Mouse (Mus musculus) midbrain, embryonic 12.5 days (tissue): ENCODE data around the gene Tbc1d25. TPM values are rescaled to one million over a fixed set of nuclear protein-coding genes. Genes with fewer than 3 reads are reported as not detected.
A peak's percentile ranks its signal among the peaks of the same experiment; 100 is the strongest.

ENCODE experiments used
- ATAC-seq: fragments of 200-750 bp; cut with Nextera tagmentation; 2 replicates; pipeline ENCODE4 v1.8.0; 2017; ENCODE audit warnings: low read depth, moderate TSS enrichment, moderate library complexity; ENCODE audit not compliant: low FRiP score
- H3K27ac ChIP-seq: fragments of 300-500 bp; sonication (generic); replicated peaks from 2 replicates; pipeline ENCODE4 v1.5.1; 2016; ENCODE audit warnings: mild to moderate bottlenecking
- H3K27me3 ChIP-seq: fragments of 300-500 bp; sonication (generic); 2 replicates; pipeline ENCODE4 v1.6.1; 2016; ENCODE audit warnings: mild to moderate bottlenecking
- H3K36me3 ChIP-seq: fragments of 300-500 bp; sonication (generic); 2 replicates; pipeline ENCODE4 v1.6.1; 2016
- H3K4me1 ChIP-seq: fragments of 300-500 bp; sonication (generic); 2 replicates; pipeline ENCODE4 v1.6.1; 2016
- H3K4me2 ChIP-seq: fragments of 300-500 bp; sonication (generic); replicated peaks from 2 replicates; pipeline ENCODE4 v1.6.1; 2016; ENCODE audit warnings: mild to moderate bottlenecking, moderate library complexity
- H3K4me3 ChIP-seq: fragments of 300-500 bp; sonication (generic); 2 replicates; pipeline ENCODE4 v1.5.1; 2016; ENCODE audit warnings: mild to moderate bottlenecking
- H3K9ac ChIP-seq: fragments of 300-500 bp; sonication (generic); replicated peaks from 2 replicates; pipeline ENCODE4 v1.6.1; 2016; ENCODE audit warnings: mild to moderate bottlenecking, moderate library complexity
- H3K9me3 ChIP-seq: fragments of 300-500 bp; sonication (generic); 2 replicates; pipeline ENCODE4 v1.6.1; 2016; ENCODE audit warnings: mild to moderate bottlenecking
- WGBS: fragments of 180-500 bp; shearing (Covaris S2); methylation state at CpG from one replicate; pipeline ENCODE4 v1.1.7; 2016; 5-methylcytosine and 5-hydroxymethylcytosine counted together
- polyA plus RNA-seq: library from polyadenylated mRNA; unstranded; fragments of >200 nt; fragmentation: Nextera tagmentation; extraction: Ambion mirVana; gene quantifications from 2 replicates; pipeline ENCODE4 v1.2.1, GENCODE M21; 2016

The Tbc1d25 gene
- polyA plus RNA-seq, 1 experiment from 2014 or later: 12.7 TPM

DNA sequence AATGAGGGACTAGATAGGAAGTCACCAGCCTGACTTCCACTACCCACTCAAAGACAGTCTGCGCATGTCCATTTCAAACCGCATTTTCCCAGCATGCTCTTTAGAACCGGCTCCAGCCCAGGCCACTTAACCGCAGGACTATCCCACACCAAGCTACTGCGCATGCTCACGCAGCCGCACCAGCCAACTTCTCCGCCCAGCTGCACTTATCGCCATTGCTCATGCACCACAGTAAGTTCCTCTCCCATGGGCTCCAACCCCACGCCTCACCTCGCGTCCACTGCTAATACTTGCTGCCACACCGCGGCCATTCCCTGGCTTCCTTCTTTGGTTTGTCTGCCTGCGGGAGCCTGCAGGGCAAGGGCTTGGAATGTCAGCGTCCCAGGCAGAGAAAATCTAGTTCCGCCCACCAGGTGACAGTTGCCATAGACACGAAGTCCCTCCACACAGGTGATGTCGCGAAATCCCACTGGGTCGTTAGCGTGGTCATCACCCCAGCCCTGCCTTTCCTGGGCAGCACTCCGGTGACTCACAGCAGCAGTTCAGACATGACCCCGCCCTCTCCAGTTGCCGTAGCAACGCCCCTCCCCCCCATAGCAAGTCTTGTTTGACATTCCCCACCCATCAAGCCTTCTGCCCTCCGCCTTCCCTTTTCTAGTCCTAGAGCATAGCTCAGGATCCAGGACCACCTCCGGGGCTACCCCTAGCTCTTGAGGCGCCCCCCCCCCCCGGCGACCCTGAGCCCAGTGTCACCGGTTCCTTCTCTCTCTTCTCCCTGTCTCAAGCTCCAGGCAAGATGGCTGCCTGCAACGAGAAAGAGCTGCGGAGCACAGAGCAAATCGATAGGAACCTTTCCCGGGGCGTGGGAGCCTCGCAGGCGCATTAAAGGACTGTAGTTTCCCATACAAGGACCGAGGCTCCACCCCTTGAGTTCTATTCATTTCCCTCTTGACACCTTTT, 43.7 kb downstream of the Tbc1d25 start, which contains the start of gene Wdr13:
Gene Wdr13 (minus strand): TSS at position 876 of the 960 bp plus-strand sequence.
- peak; percentile 88 for ATAC-seq
- H3K9ac ChIP-seq: peak within 1 kb of the TSS; percentile 34
- H3K4me3 ChIP-seq: peak within 1 kb of the TSS; percentile 55
- H3K36me3 ChIP-seq: peaks cover 17% of the 10 kb centered on the region
- no peaks in the 10 kb centered on the region for H3K9me3 ChIP-seq
- 0 out of 2 replicates have a peak, but pooled peaks cover 3% of the 10 kb centered on the region for H3K4me1 ChIP-seq
- no peaks in the 10 kb centered on the region for H3K27me3 ChIP-seq
- 24% methylated on average over 38 of the region's 40 CpGs for WGBS
- peak within 1 kb of the TSS; percentile 54 for H3K4me2 ChIP-seq
- peak within 1 kb of the TSS; percentile 94 for H3K27ac ChIP-seq

DNA sequence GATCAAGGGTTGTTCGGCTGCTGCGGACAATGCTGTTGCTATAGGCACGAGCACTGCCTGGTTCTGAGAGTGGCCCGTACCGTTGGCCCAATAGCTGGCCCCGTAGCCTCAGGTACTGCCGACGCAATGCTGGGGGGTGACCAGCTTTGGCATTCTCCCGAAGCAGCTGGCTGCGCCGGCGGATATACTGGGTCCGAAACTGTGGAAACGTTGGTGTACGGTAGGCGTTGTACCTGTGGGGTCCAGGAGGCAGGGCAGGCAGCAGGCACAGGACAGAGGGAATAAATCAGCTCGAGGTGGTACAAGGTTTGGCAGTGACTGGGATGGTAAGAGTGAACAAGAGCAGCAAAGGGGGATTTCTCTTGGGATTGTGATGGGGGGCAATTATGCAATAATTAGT, 44.6 kb downstream of the Tbc1d25 start:
- H3K27ac ChIP-seq: no peak overlapping the region
- WGBS: 93% methylated on average over 17 of the region's 17 CpGs

DNA sequence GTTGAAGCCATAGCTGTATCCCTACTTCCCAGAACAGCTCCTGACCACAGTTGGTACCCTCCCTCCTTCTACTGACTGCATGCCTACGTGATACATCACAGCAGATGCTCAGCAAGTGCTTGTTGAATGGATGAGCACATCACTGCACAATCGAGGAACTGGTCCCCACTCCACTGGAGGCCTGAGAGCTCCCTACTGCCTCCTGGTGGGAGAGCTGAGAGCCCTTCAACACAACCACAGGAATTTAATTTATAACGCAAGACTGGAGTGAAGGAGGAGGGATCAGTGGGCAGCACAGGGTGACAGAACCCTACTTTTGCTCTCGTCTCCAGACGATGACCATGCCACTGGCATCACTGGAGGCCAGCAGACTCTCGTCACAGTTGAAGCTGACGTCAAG, 50.7 kb downstream of the Tbc1d25 start:
- 86% methylated on average over 7 of the region's 7 CpGs for WGBS
- no peaks in the 10 kb centered on the region for H3K4me1 ChIP-seq
- no peaks in the 10 kb centered on the region for H3K9me3 ChIP-seq
- no peak overlapping the region for H3K27ac ChIP-seq
- no peak overlapping the region for H3K9ac ChIP-seq
- no peak overlapping the region for H3K4me2 ChIP-seq
- no peak overlapping the region for H3K4me3 ChIP-seq
- no peak for ATAC-seq
- H3K36me3 ChIP-seq: peaks cover 30% of the 10 kb centered on the region
- no peaks in the 10 kb centered on the region for H3K27me3 ChIP-seq

More for the DNA sequence above, 44.6 kb downstream of the Tbc1d25 start:
- peak overlapping the region; percentile 55 for H3K4me3 ChIP-seq
- H3K4me1 ChIP-seq: 0 out of 2 replicates have a peak, but pooled peaks cover 3% of the 10 kb centered on the region
- peak; percentile 25 for ATAC-seq
- no peak overlapping the region for H3K9ac ChIP-seq
- no peaks in the 10 kb centered on the region for H3K9me3 ChIP-seq
- peaks cover 20% of the 10 kb centered on the region for H3K36me3 ChIP-seq
- H3K4me2 ChIP-seq: peak overlapping the region; percentile 54
- no peaks in the 10 kb centered on the region for H3K27me3 ChIP-seq

DNA sequence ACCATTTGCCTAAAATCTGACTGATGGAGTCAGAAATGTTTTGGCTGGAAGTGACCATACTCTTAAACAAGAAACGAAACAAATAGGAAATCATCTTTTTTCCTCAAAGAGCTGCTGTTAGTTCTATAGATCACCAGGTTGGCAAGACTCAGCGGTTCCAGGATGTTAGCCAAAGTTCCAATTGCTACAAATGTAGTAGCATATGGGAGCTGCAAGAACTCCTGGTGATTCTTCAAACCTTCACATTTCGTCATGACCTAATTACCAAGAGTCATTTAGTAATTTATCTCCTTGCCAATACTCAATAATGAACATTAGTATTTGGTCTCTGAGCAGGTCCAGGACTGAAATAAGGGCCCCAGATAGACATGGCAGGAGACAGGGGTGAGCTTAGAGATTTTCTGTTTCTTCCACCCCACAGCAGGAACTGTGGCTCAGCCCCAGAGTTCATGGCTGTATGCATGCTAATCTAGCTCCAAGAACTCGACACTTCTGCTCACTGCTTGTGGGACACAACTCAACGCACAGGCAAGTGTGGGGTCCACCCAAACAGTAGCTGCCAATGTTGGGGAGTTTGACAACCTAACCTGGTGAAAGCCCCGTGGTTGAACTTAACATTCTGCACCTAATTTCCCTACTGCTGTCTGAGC, 52.0 kb downstream of the Tbc1d25 start:
- Histone ChIP-seq H3K4me2 (no peak overlapping the region), H3K9me3 (no peaks in the 10 kb centered on the region), H3K27ac (no peak overlapping the region), H3K36me3 (peaks cover 29% of the 10 kb centered on the region), H3K27me3 (no peaks in the 10 kb centered on the region), H3K9ac (no peak overlapping the region), H3K4me3 (no peak overlapping the region), H3K4me1 (no peaks in the 10 kb centered on the region)
- ATAC-seq: no peak
- 87% methylated on average over 6 of the region's 6 CpGs for WGBS

DNA sequence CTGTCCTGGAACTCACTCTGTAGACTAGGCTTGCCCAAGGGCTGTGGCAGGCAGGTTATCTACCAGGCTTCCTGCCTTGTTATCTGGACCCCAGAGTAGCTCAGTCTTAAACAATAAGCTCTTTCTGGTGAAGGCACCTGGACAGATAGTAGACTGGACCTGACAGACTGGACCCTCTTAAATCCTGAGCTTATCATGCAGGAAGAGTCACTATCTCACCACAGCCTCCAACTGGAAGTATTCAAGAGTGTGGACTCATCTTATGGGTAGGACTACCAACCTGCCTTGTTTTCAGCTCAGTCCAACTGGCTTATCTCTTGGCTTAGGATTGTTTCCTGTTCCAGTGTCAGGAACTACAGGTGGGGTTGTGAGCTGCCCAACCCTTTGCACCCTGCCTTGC, 58.7 kb downstream of the Tbc1d25 start:
- 0 out of 2 replicates have a peak, but pooled peaks cover 6% of the 10 kb centered on the region for H3K36me3 ChIP-seq
- no peak overlapping the region for H3K4me2 ChIP-seq
- H3K4me3 ChIP-seq: no peak overlapping the region
- H3K27ac ChIP-seq: no peak overlapping the region
- no peaks in the 10 kb centered on the region for H3K27me3 ChIP-seq
- H3K9me3 ChIP-seq: no peaks in the 10 kb centered on the region
- H3K4me1 ChIP-seq: no peaks in the 10 kb centered on the region
- no peak overlapping the region for H3K9ac ChIP-seq
- no peak for ATAC-seq

DNA sequence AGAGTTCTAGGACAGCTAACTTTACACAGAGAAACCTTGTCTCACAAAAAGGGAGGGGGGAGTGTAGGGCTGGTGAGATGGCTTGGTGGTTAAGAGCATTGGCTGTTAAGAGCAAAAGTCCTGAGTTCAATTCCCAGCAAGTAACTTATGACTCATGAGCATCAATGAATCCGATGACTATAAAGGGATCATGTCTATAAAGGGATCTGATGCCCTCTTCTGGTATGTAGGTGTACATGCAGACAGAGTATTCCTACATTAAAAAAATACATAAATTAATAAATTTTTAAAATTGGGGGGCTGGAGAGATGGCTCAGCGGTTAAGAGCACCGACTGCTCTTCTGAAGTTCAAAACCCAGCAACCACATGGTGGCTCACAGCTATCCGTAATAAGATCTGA, 60.7 kb downstream of the Tbc1d25 start:
- H3K4me2 ChIP-seq: no peak overlapping the region
- H3K27ac ChIP-seq: no peak overlapping the region
- no peak overlapping the region for H3K4me3 ChIP-seq
- H3K4me1 ChIP-seq: no peaks in the 10 kb centered on the region
- H3K27me3 ChIP-seq: no peaks in the 10 kb centered on the region
- no peaks in the 10 kb centered on the region for H3K9me3 ChIP-seq
- H3K9ac ChIP-seq: no peak overlapping the region
- ATAC-seq: no peak
- 0 out of 2 replicates have a peak, but pooled peaks cover 6% of the 10 kb centered on the region for H3K36me3 ChIP-seq
- 78% methylated on average over 4 of the region's 4 CpGs for WGBS

DNA sequence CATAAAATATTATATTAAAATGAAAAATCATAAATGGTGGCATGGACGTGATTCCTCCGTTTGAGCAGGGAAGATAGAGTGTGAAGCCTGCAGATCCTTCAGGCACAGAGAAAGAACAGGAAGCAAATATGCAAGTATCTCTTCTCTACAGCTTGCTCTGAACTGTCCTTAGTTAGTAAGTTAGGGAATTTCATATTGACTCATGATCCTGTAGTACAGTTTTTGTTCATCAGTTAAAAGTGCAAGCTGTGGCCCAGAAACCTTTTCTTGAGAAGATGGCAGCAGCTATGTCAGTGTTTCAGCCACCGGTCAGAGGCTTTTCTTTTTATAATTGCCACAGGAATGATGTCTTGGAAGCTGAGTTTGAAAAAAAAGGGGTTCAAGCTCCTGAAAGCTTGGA, 71.0 kb downstream of the Tbc1d25 start:
- Histone ChIP-seq H3K27ac (no peak overlapping the region), H3K4me2 (no peak overlapping the region), H3K36me3 (no peaks in the 10 kb centered on the region), H3K9me3 (no peaks in the 10 kb centered on the region), H3K4me3 (no peak overlapping the region), H3K9ac (no peak overlapping the region), H3K4me1 (peaks cover 6% of the 10 kb centered on the region; the same call in 1 of the 2 replicates), H3K27me3 (no peaks in the 10 kb centered on the region)
- 94% methylated on average over 3 of the region's 3 CpGs for WGBS
- ATAC-seq: no peak

Other genes starting within 250 kb of the Tbc1d25 start
- not detected in 2 replicates for gene Eras, start 247.6 kb downstream of the Tbc1d25 start, polyA plus RNA-seq
- gene Hdac6, start 228.3 kb downstream of the Tbc1d25 start, polyA plus RNA-seq: 80.1 and 87.9 TPM in 2 replicates
- 1.5 TPM in 2 replicates for gene Gata1, start 198.1 kb downstream of the Tbc1d25 start, polyA plus RNA-seq
- not detected in 2 replicates for gene Glod5, start 157.7 kb downstream of the Tbc1d25 start, polyA plus RNA-seq
- 68.5 and 70.3 TPM in 2 replicates for gene Suv39h1, start 101.4 kb downstream of the Tbc1d25 start, polyA plus RNA-seq
- gene Was, start 85.7 kb downstream of the Tbc1d25 start, polyA plus RNA-seq: 0.22 and 0.26 TPM in 2 replicates
- 39.5 and 44.6 TPM in 2 replicates for gene Wdr13, start 43.3 kb downstream of the Tbc1d25 start, polyA plus RNA-seq
- 397 and 431 TPM in 2 replicates for gene Rbm3, start 30.3 kb downstream of the Tbc1d25 start, polyA plus RNA-seq
- gene Ebp, start 17.3 kb upstream of the Tbc1d25 start, polyA plus RNA-seq: 26.3 and 32.6 TPM in 2 replicates
- gene Porcn, start 30.3 kb upstream of the Tbc1d25 start, polyA plus RNA-seq: 23.2 and 25.0 TPM in 2 replicates
- gene Ftsj1, start 76.2 kb upstream of the Tbc1d25 start, polyA plus RNA-seq: 43.7 and 44.2 TPM in 2 replicates
- gene Slc38a5, start 95.0 kb upstream of the Tbc1d25 start, polyA plus RNA-seq: 7.3 and 7.7 TPM in 2 replicates
- not detected in 2 replicates for gene Ssxb10, start 151.2 kb upstream of the Tbc1d25 start, polyA plus RNA-seq
- gene Ssxb9, start 190.8 kb upstream of the Tbc1d25 start, polyA plus RNA-seq: not detected in 2 replicates
- gene Ssxb1, start 237.1 kb upstream of the Tbc1d25 start, polyA plus RNA-seq: not detected in 2 replicates